Mouse (Mus musculus): ENCODE measurements around the gene Aldh6a1. TPM values are rescaled to one million over a fixed set of nuclear protein-coding genes. Genes with fewer than 3 reads are reported as not detected.

Aldh6a1 gene
- polyA plus RNA-seq, 1 experiment from 2014 or later: 37.9 TPM

DNA sequence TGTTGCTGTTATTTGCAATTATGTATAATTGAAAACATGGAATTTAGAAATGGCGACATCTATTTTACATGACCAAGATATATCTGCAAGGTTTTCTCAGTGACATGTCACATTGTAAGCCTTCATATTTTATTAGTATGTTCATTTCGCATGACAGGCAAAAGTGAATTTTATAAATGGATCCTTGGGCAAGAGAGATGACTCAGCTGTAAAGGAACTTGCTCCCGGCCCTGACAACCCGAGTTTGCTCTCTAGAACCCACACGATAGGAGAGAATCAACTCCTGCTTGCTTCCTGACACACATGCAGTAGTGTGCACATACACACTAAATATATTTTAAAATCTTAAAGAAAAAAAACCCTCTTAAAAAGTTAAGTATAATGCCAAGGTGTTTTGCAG lies 10.6 kb upstream of the Aldh6a1 start:
- Histone ChIP-seq H3K27ac (no peak overlapping the region), H3K27me3 (ENCODE audit: control insufficient read depth, insufficient read depth, low read length) (no peaks in the 10 kb centered on the region), H3K9ac (no peak overlapping the region), H3K36me3 (replicated peaks; ENCODE audit: control insufficient read depth, insufficient read depth) (peaks cover 64% of the 10 kb centered on the region), H3K9me3 (ENCODE audit: control insufficient read depth, low read length) (no peaks in the 10 kb centered on the region), H3K4me1 (replicated peaks; ENCODE audit: control insufficient read depth, insufficient read depth, low read length) (no peaks in the 10 kb centered on the region), H3K4me2 (replicated peaks) (no peak overlapping the region), H3K4me3 (replicated peaks; ENCODE audit: low read length) (no peak overlapping the region)
- DNase-seq (ENCODE audit: low spot score) (no peak), ATAC-seq (ENCODE audit: low FRiP score) (no peak)
- 94% methylated on average over 5 of the region's 5 CpGs for WGBS

DNA sequence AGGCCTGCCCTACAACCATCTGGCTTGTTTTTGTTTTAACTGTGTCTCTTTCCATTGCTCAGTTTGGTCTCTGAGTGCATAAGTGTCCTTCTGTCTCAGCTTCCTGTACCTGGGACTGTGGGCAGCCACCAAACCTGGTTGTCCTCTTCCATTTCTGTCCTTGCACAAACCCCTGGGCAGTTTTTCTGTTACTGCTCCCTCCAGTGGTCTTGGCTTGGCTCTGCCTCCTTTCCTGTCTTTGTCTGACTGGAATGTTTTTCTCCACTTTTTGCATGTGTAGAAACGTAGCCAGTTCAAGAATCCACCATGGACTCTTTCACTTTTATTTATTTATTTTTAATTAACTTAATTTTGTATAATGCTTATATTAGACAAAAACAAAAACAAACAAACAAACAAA lies 9.0 kb upstream of the Aldh6a1 start:
- ATAC-seq (ENCODE audit: low FRiP score) (no peak), DNase-seq (ENCODE audit: low spot score) (no peak)
- no peak overlapping the region for H3K9ac ChIP-seq
- H3K36me3 ChIP-seq (replicated peaks; ENCODE audit: control insufficient read depth, insufficient read depth): peaks cover 63% of the 10 kb centered on the region
- no peaks in the 10 kb centered on the region for H3K27me3 ChIP-seq (ENCODE audit: control insufficient read depth, insufficient read depth, low read length)
- no peaks in the 10 kb centered on the region for H3K4me1 ChIP-seq (replicated peaks; ENCODE audit: control insufficient read depth, insufficient read depth, low read length)
- H3K4me2 ChIP-seq (replicated peaks): no peak overlapping the region
- no peaks in the 10 kb centered on the region for H3K9me3 ChIP-seq (ENCODE audit: control insufficient read depth, low read length)
- WGBS: 65% methylated on average over 1 of the region's 1 CpGs
- no peak overlapping the region for H3K4me3 ChIP-seq (replicated peaks; ENCODE audit: low read length)
- H3K27ac ChIP-seq: no peak overlapping the region

DNA sequence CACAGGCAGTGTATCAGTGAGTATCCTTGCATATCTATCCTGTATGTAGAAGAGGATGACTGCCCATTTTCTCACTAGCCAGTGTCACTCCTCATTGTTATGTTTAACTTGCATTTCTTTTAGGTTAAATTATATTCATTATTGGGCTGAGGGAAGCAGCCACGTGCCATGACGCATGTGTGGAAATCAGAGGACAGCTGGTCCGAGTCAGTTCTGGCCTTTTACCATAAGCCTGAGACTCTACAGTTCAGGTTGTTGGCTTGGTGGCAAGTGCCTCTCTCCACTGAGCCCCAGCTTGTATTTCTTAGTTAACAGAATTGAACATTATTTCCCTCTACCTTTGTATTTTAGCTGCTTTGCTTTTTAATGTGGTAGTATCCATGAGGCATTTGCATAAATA lies 6.1 kb upstream of the Aldh6a1 start:
- no peak for DNase-seq (ENCODE audit: low spot score)
- peaks cover 35% of the 10 kb centered on the region for H3K36me3 ChIP-seq (replicated peaks; ENCODE audit: control insufficient read depth, insufficient read depth)
- H3K4me3 ChIP-seq (replicated peaks; ENCODE audit: low read length): no peak overlapping the region
- H3K4me1 ChIP-seq (replicated peaks; ENCODE audit: control insufficient read depth, insufficient read depth, low read length): 0 out of 2 replicates have a peak, but pooled peaks cover 3% of the 10 kb centered on the region
- H3K27ac ChIP-seq: no peak overlapping the region
- WGBS: 95% methylated on average over 3 of the region's 3 CpGs
- H3K27me3 ChIP-seq (ENCODE audit: control insufficient read depth, insufficient read depth, low read length): no peaks in the 10 kb centered on the region
- no peaks in the 10 kb centered on the region for H3K9me3 ChIP-seq (ENCODE audit: control insufficient read depth, low read length)
- ATAC-seq (ENCODE audit: low FRiP score): no peak
- no peak overlapping the region for H3K9ac ChIP-seq
- H3K4me2 ChIP-seq (replicated peaks): no peak overlapping the region

DNA sequence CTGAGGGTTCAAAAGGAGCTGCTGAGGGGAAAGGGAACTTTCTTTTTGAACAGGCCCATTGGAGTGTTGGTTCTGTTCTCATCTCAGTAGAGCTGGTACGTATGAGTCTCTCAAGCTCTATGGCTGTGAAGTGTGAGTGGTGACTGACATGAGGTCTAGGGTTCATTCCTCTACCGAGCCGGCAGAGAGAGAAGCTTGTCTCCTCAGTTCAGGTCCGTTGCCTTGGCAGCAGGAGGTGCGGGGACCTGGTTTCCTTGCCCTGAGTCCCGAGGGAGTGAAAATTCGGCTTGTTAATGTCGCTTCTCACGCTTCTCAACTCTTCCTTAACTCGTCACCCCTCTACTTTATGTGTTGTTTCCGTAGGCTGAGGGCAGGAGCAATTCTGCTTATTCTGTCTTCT lies 997 bp upstream of the Aldh6a1 start:
- Histone ChIP-seq H3K9me3 (ENCODE audit: control insufficient read depth, low read length) (no peaks in the 10 kb centered on the region), H3K4me2 (replicated peaks) (peak overlapping the region; percentile 63), H3K4me1 (replicated peaks; ENCODE audit: control insufficient read depth, insufficient read depth, low read length) (0 out of 2 replicates have a peak, but pooled peaks cover 11% of the 10 kb centered on the region), H3K27ac (peak overlapping the region; percentile 54), H3K36me3 (replicated peaks; ENCODE audit: control insufficient read depth, insufficient read depth) (peaks cover under 1% of the 10 kb centered on the region; the same call in 1 of the 2 replicates), H3K27me3 (ENCODE audit: control insufficient read depth, insufficient read depth, low read length) (no peaks in the 10 kb centered on the region), H3K9ac (peak overlapping the region; percentile 52), H3K4me3 (replicated peaks; ENCODE audit: low read length) (peak overlapping the region; percentile 54)
- DNase-seq (ENCODE audit: low spot score) (no peak), ATAC-seq (ENCODE audit: low FRiP score) (no peak)
- under 1% methylated on average over 11 of the region's 11 CpGs for WGBS

DNA sequence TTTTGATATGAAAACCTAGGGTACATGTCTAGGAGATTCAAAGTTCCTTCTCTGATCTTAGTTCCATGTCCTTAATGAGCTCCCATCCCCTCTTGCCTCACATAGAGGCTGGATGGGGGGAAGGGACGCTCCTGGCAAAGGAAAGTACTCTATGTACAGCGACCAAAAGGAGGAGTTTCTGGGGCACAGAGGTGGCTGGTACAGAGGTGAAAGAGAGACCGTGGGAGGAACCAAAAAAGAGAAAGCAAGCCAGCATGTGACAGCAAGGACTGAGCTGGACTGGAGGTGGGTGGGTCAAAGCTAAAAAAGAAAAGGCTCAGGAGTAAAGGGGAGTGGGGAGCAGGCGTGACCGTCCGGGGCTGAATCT lies 470 bp downstream of the Aldh6a1 start:
- Histone ChIP-seq H3K27me3 (ENCODE audit: control insufficient read depth, insufficient read depth, low read length) (no peaks in the 10 kb centered on the region), H3K27ac (peak overlapping the region; percentile 24), H3K4me3 (replicated peaks; ENCODE audit: low read length) (peak overlapping the region; percentile 54), H3K36me3 (replicated peaks; ENCODE audit: control insufficient read depth, insufficient read depth) (no peaks in the 10 kb centered on the region), H3K9ac (peak overlapping the region; percentile 64), H3K9me3 (ENCODE audit: control insufficient read depth, low read length) (no peaks in the 10 kb centered on the region), H3K4me2 (replicated peaks) (peak overlapping the region; percentile 63), H3K4me1 (replicated peaks; ENCODE audit: control insufficient read depth, insufficient read depth, low read length) (0 out of 2 replicates have a peak, but pooled peaks cover 11% of the 10 kb centered on the region)
- no peak for ATAC-seq (ENCODE audit: low FRiP score)
- DNase-seq (ENCODE audit: low spot score): no peak
- WGBS: 0% methylated on average over 6 of the region's 6 CpGs

DNA sequence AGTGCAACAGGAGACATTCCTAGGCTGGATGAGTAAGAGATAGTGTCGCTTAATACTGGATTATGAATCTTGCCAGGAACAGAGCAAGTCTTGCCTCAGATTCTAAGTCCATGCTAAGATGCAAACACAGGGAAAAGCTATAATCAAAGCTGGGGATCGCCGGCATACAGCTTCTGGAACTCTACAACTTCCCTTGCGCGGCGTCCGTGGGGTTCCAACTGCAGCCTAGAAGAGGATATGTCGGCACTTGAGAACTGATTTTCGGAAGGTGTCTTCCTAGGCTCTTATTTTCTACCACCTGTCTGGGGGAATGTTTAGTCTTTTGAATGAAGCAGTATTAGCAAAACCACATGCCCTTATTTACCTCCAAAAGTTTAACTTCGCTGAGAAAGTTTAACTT lies 917 bp downstream of the Aldh6a1 start:
- 0 out of 2 replicates have a peak, but pooled peaks cover 11% of the 10 kb centered on the region for H3K4me1 ChIP-seq (replicated peaks; ENCODE audit: control insufficient read depth, insufficient read depth, low read length)
- peak overlapping the region; percentile 63 for H3K4me2 ChIP-seq (replicated peaks)
- DNase-seq (ENCODE audit: low spot score) (no peak), ATAC-seq (ENCODE audit: low FRiP score) (no peak)
- peak overlapping the region; percentile 64; the same call in 1 of the 2 replicates for H3K9ac ChIP-seq
- no peaks in the 10 kb centered on the region for H3K27me3 ChIP-seq (ENCODE audit: control insufficient read depth, insufficient read depth, low read length)
- H3K9me3 ChIP-seq (ENCODE audit: control insufficient read depth, low read length): no peaks in the 10 kb centered on the region
- H3K4me3 ChIP-seq (replicated peaks; ENCODE audit: low read length): peak overlapping the region; percentile 54
- H3K36me3 ChIP-seq (replicated peaks; ENCODE audit: control insufficient read depth, insufficient read depth): no peaks in the 10 kb centered on the region
- 57% methylated on average over 10 of the region's 10 CpGs for WGBS
- H3K27ac ChIP-seq: no peak overlapping the region

DNA sequence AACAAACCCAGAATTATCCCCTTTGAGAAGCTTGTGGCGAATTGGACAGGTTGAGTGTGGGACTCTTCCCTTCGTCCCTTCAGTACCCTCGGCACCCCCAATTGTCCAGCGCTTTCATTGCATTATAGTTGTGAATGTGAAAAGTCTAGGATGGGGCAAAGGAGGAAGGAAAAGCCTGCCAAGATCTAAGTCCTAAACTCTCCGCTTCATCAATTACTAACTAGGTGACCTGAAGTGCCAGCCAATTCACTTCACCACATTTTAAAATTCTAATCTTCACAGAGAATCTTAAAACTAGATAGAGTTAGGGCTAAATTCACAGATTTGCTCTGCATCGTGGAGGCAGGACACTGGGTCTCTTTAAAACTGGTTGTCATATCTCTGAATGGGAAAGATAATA lies 2.6 kb downstream of the Aldh6a1 start:
- no peak overlapping the region for H3K9ac ChIP-seq
- no peak overlapping the region for H3K27ac ChIP-seq
- H3K36me3 ChIP-seq (replicated peaks; ENCODE audit: control insufficient read depth, insufficient read depth): no peaks in the 10 kb centered on the region
- DNase-seq (ENCODE audit: low spot score) (no peak), ATAC-seq (ENCODE audit: low FRiP score) (no peak)
- 86% methylated on average over 6 of the region's 6 CpGs for WGBS
- H3K27me3 ChIP-seq (ENCODE audit: control insufficient read depth, insufficient read depth, low read length): no peaks in the 10 kb centered on the region
- no peaks in the 10 kb centered on the region for H3K9me3 ChIP-seq (ENCODE audit: control insufficient read depth, low read length)
- no peak overlapping the region for H3K4me2 ChIP-seq (replicated peaks)
- no peak overlapping the region for H3K4me3 ChIP-seq (replicated peaks; ENCODE audit: low read length)
- 0 out of 2 replicates have a peak, but pooled peaks cover 11% of the 10 kb centered on the region for H3K4me1 ChIP-seq (replicated peaks; ENCODE audit: control insufficient read depth, insufficient read depth, low read length)

DNA sequence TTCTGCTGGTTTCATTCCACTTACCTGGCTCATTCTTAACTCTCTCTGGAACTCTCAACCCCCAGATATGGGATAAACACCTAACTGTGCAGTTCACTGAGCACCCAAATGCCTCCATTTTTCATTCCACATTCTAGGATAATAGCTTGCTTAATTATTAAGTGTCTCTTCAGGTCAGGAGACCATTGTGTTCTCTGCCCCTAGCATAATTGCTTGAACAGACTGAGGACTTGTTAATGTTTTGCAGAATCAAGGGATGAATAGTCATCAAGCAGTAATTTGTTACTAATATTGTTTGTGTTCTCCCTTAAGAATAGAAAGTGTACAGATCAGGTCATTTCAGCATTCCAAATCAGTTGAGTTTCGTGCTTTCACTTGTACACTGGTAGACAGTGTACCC lies 3.4 kb downstream of the Aldh6a1 start:
- Histone ChIP-seq H3K4me3 (replicated peaks; ENCODE audit: low read length) (no peak overlapping the region), H3K4me2 (replicated peaks) (no peak overlapping the region), H3K36me3 (replicated peaks; ENCODE audit: control insufficient read depth, insufficient read depth) (no peaks in the 10 kb centered on the region), H3K27ac (no peak overlapping the region), H3K27me3 (ENCODE audit: control insufficient read depth, insufficient read depth, low read length) (no peaks in the 10 kb centered on the region), H3K9ac (no peak overlapping the region), H3K9me3 (ENCODE audit: control insufficient read depth, low read length) (no peaks in the 10 kb centered on the region), H3K4me1 (replicated peaks; ENCODE audit: control insufficient read depth, insufficient read depth, low read length) (0 out of 2 replicates have a peak, but pooled peaks cover 11% of the 10 kb centered on the region)
- 91% methylated on average over 1 of the region's 1 CpGs for WGBS
- ATAC-seq (ENCODE audit: low FRiP score): no peak
- DNase-seq (ENCODE audit: low spot score): no peak

DNA sequence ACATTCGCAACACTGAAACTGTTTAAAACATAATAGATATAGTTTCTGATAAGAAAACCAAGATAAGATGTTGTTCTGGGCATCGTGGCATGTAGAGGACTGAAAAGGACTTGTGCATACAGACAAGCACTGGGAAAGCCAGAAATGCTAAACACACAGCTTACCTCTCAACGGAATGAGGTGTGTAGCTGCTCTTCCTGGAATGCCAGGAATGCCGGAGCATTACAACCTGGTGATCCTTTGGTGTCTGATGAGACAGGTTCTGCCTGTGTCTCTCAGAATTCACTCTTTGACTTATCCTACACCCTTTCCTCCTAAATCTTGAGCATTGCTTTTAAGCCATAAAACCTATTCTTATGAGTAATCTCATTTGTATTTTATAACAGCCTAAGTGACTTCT lies 8.3 kb downstream of the Aldh6a1 start:
- no peak overlapping the region for H3K27ac ChIP-seq
- ATAC-seq (ENCODE audit: low FRiP score) (no peak), DNase-seq (ENCODE audit: low spot score) (no peak)
- H3K9me3 ChIP-seq (ENCODE audit: control insufficient read depth, low read length): no peaks in the 10 kb centered on the region
- H3K36me3 ChIP-seq (replicated peaks; ENCODE audit: control insufficient read depth, insufficient read depth): peaks cover 14% of the 10 kb centered on the region; the same call in 1 of the 2 replicates
- no peaks in the 10 kb centered on the region for H3K4me1 ChIP-seq (replicated peaks; ENCODE audit: control insufficient read depth, insufficient read depth, low read length)
- H3K27me3 ChIP-seq (ENCODE audit: control insufficient read depth, insufficient read depth, low read length): no peaks in the 10 kb centered on the region
- H3K9ac ChIP-seq: no peak overlapping the region
- no peak overlapping the region for H3K4me3 ChIP-seq (replicated peaks; ENCODE audit: low read length)
- 81% methylated on average over 4 of the region's 4 CpGs for WGBS
- H3K4me2 ChIP-seq (replicated peaks): no peak overlapping the region

DNA sequence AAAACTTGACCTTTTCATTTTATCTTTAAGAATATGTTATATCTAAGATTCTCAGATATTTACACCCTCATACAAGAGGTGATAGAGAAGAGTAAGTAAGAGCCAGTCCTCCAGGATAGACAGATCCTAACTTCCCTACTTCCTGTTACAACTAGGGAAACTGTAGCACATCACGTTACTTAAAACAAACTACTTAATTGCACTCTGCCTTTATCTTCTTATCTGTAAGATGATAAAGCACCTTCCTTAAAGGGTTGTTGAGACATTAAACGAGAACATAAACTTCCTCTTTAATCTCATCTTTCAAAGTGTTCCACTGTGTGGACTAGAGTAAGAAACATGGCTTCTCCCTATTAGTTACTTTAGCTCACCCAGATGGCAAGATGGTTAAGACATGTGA lies 12.1 kb downstream of the Aldh6a1 start:
- Histone ChIP-seq H3K36me3 (replicated peaks; ENCODE audit: control insufficient read depth, insufficient read depth) (peaks cover 19% of the 10 kb centered on the region), H3K27ac (no peak overlapping the region), H3K4me1 (replicated peaks; ENCODE audit: control insufficient read depth, insufficient read depth, low read length) (no peaks in the 10 kb centered on the region), H3K9ac (no peak overlapping the region), H3K4me2 (replicated peaks) (no peak overlapping the region), H3K27me3 (ENCODE audit: control insufficient read depth, insufficient read depth, low read length) (no peaks in the 10 kb centered on the region), H3K9me3 (ENCODE audit: control insufficient read depth, low read length) (no peaks in the 10 kb centered on the region), H3K4me3 (replicated peaks; ENCODE audit: low read length) (no peak overlapping the region)
- DNase-seq (ENCODE audit: low spot score): no peak
- WGBS: 86% methylated on average over 2 of the region's 2 CpGs
- ATAC-seq (ENCODE audit: low FRiP score): no peak
